Mouse (Mus musculus): ENCODE data around the gene Oard1.

The Oard1 gene

DNA sequence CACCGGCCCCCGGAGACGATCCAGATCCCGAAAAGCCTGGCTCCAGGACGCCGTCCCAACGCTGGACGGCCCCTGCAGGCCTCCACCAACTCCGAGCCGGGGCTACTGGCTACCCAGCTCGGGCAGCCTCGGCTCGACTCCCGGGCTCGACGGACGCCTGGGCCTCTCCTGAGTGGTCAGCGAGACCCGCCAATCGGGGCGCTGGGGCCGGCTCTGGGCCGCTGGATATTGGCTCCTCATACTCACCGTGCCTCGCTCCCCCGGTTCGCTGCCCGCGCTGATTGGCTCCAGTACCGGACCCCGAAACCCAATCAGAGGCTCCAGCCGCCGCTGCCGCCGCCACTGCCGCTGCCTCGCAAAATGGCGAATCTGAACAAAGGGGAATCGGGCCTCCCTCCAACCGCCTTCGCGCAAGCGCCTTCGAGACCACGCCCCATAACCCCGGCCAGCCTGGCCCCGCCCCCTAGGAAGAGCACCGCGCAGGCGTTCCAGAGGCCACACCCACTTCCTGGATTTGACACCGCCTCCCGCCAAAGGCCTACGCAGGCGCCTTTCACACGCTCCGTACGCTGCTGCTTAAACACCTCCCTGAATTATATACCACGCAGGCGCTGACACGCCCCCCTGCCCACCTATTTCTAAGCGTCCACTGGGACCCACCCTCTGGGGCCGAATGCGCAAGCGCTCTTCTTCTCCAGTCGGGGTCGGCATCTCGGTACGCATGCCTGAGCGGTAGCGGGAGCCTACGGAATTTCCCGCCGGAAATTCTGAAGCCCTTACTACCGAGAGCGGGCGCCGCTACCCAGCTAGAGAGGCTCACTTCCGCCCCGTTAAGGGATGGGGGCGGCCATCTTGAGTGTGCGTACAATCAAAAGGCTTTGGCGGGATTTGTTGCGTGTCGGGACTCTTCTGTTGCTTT, at the start of gene Oard1, which contains the start of gene Nfya:
Gene Oard1 (plus strand): TSS at position 635 of the 919 bp plus-strand sequence.
Gene Nfya (minus strand): TSS at position 527 of the 919 bp plus-strand sequence.
- DNase-seq = peak; percentile 100

DNA sequence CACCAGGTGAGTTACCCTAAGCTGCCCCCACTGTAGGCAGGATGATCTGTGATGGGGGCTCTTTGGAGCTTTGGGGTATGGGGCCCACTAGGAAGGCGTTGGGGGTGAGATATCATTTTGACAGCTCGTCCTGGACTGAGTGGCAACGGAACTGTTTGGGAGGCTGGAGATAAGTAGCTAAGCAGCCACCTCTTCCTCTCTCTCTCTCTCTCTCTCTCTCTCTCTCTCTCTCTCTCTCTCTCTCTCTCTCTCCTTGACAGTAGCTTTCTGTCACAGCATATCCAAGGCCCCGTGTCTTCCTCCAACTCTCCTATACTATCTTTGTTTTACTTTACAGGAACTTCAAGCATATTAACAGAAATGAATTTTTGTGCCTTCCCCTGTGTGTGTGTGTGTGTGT, 49.4 kb upstream of the Oard1 start:
- no peak for DNase-seq

DNA sequence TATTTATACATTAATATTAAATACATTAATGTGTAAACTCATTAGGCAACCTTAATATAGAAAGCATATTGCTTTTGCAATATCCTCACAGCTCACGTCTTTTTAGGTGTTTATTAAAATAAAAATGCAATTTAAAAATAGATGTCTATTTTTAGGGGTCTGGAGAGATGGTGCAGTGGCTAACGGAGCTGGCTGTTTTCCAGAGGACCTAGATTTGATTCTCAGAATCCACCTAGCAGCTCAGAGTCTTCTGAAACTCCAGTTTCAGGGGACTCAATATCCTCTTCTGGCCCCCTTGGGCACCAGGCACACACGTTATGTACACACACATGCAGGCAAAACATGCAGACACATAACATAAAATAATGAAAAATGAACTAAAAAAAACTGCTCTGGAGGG, 47.5 kb upstream of the Oard1 start:
- no peak for DNase-seq

DNA sequence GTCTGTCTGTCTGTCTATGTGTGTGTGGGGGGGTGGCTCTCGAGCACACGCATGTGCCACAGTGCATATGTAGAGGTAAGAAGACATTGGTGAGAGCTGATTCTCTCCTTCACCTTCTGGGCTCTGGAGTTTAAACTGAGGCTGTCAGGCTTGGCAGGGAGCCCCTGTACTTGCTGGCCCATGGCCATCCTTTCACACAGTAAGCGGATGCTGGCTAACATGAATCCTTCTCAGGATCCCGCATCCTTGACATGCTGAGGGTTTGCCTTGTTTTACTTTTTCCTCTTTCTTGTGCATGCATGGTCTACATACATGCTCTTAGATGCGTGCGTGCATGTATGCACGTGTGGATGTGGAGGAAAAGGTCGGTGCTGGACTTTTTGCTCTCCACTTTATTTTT, 46.8 kb upstream of the Oard1 start:
- DNase-seq = peak; percentile 24

DNA sequence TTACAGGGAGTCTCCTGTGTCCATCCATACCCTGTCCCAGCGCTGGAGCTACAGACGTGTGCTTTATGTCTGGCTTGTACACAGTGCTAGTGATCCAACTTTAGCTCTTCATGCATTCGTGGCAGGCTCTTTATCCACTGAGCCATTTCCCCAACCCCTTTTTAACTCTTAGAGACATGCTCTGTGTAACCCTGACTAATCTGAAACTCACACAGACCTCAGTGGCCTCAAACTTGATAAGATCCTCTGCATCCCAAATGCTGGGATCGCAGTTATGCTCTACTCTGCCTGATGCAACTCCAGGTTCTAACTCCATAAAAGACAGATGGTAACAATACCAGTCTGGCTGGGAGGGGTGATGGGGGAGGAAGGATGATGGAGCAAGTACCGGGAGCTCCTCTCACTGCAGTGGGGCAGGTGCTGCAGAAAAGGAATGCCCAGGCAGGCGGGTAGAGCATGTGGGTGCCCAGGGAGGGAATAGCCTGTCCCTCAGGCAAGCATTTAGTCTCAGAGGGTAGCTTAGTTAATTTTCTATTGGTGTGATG, 46.3 kb upstream of the Oard1 start:
- no peak for DNase-seq

DNA sequence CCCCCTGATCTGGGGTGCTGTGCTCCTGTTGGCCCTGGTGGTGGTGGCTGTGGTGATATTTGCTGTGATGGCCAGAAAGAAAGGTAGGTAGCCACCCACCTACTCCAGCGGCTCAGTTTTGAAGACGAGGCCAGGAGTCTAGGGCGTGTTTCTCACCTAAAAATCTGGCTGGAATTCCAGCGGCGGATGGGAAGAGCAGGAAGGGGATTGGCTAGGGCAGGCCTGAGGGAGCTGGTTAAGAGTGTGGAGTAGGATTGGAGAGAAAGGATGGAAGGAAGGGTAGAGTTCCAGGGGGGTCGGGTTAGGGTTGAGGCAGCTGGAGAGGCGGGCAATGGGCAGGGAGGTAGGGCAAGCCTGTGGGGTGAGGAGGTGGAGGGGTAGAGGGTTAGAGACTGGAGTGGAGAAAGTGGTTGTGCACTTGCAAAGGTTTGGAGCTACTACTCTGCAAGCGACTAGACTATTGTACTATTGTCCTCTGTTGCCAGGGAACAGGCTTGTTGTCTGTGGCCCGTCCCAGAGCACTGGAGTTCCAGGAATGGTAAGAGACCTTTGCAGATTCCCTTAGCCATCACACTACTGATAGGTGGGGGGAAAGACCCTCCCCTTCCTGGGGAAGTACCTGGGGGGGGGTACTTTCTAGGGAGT, 44.2 kb upstream of the Oard1 start:
- DNase-seq = no peak

DNA sequence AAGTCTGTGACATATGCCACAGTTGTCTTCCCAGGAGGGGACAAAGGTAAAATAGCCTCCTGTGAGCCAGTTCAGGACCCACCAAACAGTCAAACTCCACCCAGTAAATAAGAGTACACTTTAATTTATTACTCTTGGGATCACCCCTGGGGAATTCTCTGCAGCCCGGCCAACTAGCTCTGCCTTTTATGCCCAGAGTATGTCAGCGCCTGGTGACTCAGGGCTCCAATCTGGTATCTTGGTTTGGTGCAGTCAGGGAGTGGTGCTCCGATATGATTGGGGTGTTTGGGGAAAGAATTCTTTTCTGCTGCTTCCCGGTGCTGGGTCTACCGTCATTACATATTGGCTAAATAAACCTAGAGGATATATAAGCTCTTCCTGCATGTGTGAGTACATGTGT, 43.0 kb upstream of the Oard1 start:
- no peak for DNase-seq

DNA sequence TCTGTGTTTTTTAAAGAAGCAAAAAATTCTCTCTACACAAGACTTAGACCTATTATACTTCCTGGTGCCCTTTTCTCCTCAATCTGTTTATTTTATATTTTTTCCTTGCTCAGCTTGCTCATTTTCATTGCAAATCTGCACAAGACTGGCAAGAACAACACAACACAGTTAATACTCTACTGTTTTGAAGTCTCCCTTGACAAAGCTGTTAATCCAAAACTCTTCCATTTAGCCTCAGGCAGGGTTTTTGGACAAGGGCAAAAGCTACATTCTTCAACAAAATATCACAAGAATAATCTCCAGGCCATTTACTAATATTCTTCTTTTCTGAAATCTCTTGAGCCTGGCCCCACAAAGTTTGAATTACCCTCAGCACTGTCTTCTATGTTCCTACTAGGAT, 38.2 kb upstream of the Oard1 start:
- DNase-seq = no peak

DNA sequence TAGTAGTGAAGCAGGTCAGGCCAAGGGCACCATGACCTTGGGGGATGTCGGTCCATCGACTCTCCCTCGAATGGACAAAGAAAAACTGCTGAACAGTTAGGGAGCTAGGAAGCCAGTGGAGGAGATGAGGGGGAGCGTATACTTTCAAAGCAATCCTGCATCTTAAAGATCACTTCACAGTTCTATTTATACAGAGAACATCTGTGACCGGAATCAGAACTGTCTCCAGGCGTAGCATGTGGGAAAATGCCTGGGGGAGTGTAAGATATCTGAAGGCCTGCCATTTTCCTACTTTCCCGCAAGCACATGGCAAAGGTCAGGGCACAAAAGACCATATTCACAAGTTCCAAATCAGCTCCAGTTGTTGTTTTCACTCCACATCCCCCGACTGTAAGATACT, 36.8 kb upstream of the Oard1 start:
- DNase-seq = no peak

DNA sequence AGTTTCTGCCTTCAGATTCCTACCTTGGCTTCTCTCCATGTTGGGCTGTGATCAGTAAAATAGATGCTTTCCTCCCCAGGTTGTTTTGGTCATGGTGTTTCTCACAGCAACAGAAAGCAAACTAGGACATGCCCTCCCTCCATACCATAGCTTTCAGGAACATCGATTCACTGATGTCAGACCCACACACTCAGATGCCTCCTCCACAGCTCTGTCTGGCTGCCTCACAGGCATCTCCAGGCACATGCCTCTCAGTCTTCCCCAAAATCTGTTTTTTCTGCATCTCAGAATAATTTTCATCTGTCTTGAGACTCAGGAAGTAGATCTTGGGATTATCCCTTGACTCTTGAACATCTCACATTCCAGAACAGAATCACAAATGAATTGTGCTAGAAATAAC, 33.7 kb upstream of the Oard1 start:
- no peak for DNase-seq

DNA sequence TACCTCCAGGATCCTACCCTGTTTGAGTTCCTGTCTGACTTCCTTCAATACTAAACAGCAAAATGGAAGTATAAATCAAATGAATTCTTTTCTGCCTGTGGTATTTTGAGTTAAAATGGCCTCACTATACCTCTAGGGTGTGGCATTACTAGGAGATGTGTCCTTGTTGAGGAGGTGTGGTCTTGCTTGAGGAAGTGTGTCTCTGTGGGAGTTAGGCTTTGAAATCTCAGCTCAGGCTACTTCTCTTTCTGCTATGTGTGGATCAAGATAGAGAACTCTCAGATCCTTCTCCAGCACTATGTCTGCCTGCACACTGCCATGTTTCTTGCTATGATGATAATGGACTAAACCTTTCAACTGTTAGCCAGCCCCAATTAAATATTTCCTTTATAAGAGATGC, 30.8 kb upstream of the Oard1 start:
- no peak for DNase-seq

DNA sequence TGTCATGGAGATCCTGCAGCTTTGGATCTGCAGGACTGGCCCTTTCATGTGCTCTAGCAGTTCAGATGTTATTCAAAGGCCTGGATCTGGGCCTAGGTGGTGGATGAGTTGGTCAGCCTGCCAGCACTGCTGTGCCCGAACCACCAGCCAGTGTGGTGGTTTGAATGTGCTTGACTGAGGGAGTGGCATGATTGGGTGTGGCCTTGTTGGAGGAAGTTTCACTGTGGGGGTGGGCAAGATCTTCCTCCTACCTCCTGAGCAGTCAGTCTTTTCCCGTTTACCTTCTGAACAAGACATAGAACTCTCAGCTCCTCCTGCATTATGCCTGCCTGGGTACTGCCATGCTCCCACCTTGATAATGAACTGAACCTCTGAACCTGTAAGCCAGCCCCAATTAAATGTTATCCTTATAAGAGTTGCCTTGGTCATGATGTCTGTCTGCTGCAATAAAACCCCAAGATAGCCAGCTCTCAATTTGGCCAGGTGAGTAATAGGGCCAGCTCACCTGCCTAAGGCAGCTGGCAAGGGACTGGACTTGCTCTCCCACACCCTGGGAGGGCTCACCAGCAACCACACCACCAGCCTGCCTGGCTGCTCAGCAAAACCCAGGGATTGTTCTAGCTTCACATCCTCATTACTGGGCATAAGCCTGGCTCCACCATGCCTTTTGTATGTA, 23.9 kb upstream of the Oard1 start:
- DNase-seq = no peak

DNA sequence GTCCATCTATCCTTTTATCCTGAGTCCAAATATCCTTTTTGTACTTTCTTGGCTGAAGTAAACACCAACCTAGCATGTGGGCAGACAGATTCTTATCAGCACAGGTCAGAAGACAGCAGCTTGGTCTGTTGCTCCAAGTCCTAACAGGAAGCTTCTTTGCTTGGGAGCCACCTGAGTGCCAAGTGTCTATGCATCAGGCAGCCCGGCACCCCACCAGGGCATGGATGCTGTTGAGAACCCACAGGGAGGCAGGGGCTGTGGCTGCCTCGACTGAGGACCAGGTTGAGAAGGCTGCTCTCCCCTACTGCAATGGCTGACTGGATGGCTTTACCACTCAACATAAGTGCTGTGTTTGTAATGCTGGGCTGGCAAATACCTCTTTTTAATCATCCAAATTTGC, 21.1 kb upstream of the Oard1 start:
- no peak for DNase-seq

DNA sequence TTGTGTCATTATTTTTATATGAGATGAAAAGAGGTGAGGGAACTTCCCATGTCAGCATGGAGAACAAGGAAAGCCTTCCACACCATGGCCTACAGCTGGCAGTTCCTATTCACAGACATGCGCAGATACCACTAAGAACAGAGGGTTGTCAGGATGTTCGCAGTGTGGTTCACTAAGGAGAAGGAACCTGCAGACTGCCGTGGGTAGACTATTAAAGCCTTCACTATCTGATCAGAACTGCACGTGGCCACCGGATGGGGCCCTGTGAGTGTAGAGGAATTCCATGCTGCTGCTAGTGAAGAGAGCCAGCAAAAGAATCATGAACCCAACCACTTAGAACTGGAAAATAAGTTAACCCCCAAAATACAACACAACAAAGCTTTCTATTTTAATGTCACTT, 20.4 kb upstream of the Oard1 start:
- DNase-seq = no peak

DNA sequence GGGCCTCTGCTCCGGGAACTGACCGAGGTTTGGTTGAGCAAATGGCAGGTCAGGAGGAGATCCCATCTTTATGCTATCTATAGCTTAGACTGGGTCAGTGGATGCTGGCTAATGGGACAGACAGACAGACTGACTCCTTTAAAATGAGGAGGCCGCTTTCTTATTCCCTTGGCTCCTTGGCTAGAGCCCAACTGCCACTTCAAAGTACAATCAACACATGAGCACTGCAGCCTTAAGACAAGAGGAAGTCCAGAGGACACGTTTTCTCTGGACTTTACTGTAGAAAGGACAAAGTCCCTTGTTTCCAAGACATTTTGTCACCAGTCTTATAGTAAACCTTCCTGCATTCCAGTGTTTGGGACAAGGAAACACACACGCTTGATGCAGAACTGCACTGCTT, 18.4 kb upstream of the Oard1 start:
- no peak for DNase-seq

DNA sequence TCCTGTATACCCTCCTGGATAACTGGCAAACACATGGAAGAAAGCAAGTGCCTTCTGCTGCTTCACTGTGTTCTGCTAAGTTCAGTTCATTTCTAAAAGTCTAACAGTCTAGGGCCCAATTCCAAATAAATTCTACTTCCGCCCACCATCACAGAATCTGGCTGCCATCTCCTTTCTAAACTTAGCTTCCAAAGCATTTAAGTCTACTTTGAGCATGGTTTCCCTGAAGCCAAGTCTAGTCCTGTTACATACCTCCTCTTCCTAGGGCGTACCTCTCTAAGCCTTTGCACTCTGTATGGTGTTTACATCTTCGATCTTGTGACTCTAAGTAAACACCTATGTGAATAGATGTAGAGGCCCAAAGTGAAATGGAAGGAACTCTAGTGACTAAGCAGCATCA, 17.2 kb upstream of the Oard1 start:
- DNase-seq = no peak

DNA sequence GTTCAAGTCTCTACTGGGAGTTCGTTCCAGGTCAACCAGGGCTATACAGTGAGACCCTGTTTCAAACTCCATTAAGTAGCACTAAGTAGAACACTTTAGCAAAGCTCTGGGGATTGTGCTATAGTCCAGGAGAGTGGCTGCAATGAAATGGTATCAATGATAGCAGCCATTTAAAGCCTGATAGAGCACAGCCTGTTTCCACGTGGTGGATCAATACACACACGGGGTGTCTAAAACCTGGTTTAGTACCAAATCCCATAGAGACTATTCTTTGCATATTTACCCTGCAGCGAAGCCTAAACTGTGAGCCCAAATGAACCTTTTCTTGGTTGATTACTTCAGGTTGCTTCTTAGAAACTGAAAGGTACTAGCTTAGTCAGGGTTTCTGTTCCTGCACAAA, 8.1 kb upstream of the Oard1 start:
- DNase-seq = no peak

DNA sequence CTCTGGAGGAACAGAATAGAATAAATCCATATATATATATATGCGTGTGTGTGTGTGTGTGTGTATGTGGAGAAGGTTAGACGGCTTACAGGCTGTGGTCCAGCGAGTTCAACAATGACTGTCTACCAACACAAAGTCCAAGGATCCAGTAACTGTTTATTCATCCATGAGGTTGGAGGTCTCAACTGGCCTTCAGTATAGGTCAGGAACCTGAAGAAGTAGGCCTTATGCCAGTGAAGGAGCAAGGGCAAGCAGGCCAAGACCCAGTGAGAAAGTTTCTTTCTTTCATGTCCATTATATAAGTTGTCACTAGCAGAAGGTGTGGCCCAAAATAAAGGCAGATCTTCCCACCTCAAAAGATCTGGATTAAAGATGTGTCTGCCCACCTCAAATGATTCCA, 7.1 kb upstream of the Oard1 start:
- no peak for DNase-seq

DNA sequence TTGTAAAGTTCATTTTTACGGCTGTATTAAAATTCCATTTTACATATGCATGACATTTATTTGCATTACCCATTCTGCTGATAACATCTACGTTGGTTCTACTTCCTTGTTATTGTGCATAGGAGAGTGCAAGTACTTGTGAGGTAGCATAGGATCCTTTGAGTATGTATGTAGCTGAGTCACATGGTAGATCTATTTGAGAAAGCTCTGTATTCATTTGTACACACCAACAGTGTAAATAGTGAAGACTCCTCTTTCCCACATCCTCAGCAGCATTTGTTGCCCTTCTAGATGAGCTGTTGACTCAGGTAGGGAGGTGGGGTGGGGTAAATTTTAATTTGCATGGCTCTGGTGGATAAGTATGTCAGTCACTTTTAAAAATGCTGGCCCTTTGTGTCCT, 6.0 kb upstream of the Oard1 start:
- no peak for DNase-seq

DNA sequence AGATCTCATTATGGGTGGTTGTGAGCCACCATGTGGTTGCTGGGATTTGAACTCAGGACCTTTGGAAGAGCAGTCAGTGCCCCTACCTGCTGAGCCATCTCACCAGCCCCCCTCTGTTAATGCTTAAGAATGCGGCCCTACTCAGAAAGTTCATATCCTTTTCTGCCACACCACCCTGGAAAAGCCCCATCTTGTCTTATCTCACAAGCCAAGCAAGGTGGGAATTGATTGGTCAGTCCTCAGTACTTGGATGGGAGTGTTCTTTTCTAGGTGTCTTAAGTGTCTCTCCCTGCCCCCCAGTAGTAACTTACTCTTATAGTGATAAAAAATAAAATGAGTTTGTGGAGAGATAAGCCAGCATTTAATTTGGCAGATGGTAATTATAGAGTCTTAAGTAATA, 5.1 kb upstream of the Oard1 start:
- no peak for DNase-seq

DNA sequence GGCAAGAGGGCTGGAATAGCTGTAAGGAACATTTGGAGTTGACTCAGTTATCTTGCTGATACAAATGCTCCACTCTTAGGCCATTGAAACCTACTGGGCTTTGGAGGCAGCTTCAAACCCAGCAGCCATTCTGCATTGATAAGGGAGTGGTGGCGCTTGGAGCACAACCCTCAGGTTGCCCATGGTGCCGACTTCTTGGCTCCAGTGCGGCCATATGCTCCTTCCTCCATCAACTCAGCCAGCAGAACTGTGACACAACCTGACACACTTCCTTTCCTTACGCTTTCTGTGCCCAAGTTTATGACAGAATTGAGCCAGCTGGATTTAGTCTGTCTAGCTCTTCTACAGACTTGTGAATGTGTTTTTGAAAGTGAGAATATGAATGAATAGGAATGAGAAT, 2.7 kb upstream of the Oard1 start:
- peak; percentile 44 for DNase-seq

DNA sequence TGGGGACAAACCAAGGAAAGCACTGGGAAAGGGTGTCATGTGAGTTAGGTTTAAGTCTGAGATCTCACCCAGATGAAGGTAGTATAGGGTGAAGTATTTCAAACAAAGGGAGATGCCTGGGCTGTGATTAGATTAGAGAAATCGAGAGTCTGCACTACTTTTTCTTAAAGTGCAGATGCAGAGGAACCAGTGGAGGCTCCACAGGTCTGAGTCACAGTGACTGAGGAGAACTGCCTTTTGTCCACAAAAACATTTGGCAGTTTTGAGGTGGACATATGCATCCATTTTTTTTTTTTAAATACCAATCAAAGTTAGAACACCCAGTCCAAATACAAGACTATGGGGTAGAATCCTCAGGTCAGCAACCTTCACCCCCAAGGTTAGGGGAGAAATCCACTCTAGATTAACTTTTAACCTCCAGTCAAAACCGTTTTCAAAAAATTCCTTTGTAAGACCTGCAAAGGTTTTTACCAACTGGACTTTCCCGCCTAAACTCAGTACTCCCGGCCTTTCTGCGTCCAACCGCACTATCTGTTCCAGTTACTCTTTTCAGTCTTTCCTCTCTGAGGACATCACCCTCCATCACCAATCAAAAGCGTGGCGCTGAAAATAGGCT, 1.8 kb upstream of the Oard1 start:
- no peak for DNase-seq
